Mouse (Mus musculus) kidney, embryonic 15.5 days (tissue): ENCODE measurements around the gene Cul1. TPM values are rescaled to one million over a fixed set of nuclear protein-coding genes. Genes with fewer than 3 reads are reported as not detected.
"Not testable (repeated sequence)": the region's sequence is repeated elsewhere in the genome, so short reads cannot be mapped to it uniquely, and the experiment has no call there.

ENCODE experiments used
- ATAC-seq: fragments of 200-750 bp; cut with Nextera tagmentation; replicated peaks from 2 replicates; pipeline ENCODE4 v1.8.0; 2017; ENCODE audit warnings: moderate TSS enrichment; ENCODE audit not compliant: low FRiP score
- H3K27ac ChIP-seq: fragments of 300-500 bp; sonication (generic); 2 replicates; pipeline ENCODE4 v1.5.1; 2015; ENCODE audit warnings: mild to moderate bottlenecking, inconsistent platforms
- H3K27me3 ChIP-seq: fragments of 300-500 bp; sonication (generic); 2 replicates; pipeline ENCODE4 v1.6.1; 2015; ENCODE audit warnings: inconsistent platforms
- H3K36me3 ChIP-seq: fragments of 300-500 bp; sonication (generic); 2 replicates; pipeline ENCODE4 v1.6.1; 2015; ENCODE audit warnings: inconsistent platforms
- H3K4me1 ChIP-seq: fragments of 300-500 bp; sonication (generic); 2 replicates; pipeline ENCODE4 v1.6.1; 2015; ENCODE audit warnings: inconsistent platforms
- H3K4me2 ChIP-seq: fragments of 300-500 bp; sonication (generic); 2 replicates; pipeline ENCODE4 v1.6.1; 2015; ENCODE audit warnings: moderate library complexity, mild to moderate bottlenecking, inconsistent platforms
- H3K4me3 ChIP-seq: fragments of 300-500 bp; sonication (generic); replicated peaks from 2 replicates; pipeline ENCODE4 v1.5.1; 2015; ENCODE audit warnings: mild to moderate bottlenecking, inconsistent platforms
- H3K9ac ChIP-seq: fragments of 300-500 bp; sonication (generic); 2 replicates; pipeline ENCODE4 v1.6.1; 2015; ENCODE audit warnings: mild to moderate bottlenecking, inconsistent platforms
- H3K9me3 ChIP-seq: fragments of 300-500 bp; sonication (generic); replicated peaks from 2 replicates; pipeline ENCODE4 v1.6.1; 2016; ENCODE audit warnings: inconsistent platforms
- WGBS: fragments of 180-500 bp; shearing (Covaris S2); methylation state at CpG from one replicate; pipeline ENCODE4 v1.1.7; 2015; ENCODE audit warnings: mixed read lengths; 5-methylcytosine and 5-hydroxymethylcytosine counted together
- polyA plus RNA-seq: library from polyadenylated mRNA; unstranded; fragments of >200 nt; fragmentation: Nextera tagmentation; extraction: Ambion mirVana; gene quantifications from 2 replicates; pipeline ENCODE4 v1.2.1, GENCODE M21; 2015

Gene Cul1
- 140 and 143 TPM in 2 replicates for polyA plus RNA-seq

GRCm38 (mm10) chr6:47453098-47453497 lies at the start of gene Cul1:
Gene Cul1 (plus strand): TSS chr6:47453398.
- Histone ChIP-seq H3K4me2 (peak within 1 kb of the TSS; percentile 68), H3K9me3 (no peaks in the 10 kb centered on the region), H3K36me3 (no peaks in the 10 kb centered on the region), H3K9ac (peak within 1 kb of the TSS; percentile 93), H3K27ac (peak within 1 kb of the TSS; percentile 98), H3K27me3 (no peaks in the 10 kb centered on the region), H3K4me1 (peaks cover 25% of the 10 kb centered on the region), H3K4me3 (peak within 1 kb of the TSS; percentile 69)
- 37% methylated on average over 2 of the region's 2 CpGs for WGBS
- no peak for ATAC-seq

- H3K9me3 ChIP-seq: no peaks in the 10 kb centered on the region
- no peaks in the 10 kb centered on the region for H3K36me3 ChIP-seq
- no peak overlapping the region for H3K4me3 ChIP-seq
- no peak overlapping the region for H3K27ac ChIP-seq
- ATAC-seq: no peak
- H3K4me1 ChIP-seq: no peaks in the 10 kb centered on the region
- H3K27me3 ChIP-seq: no peaks in the 10 kb centered on the region
- H3K9ac ChIP-seq: no peak overlapping the region
- WGBS: 82% methylated on average over 11 of the region's 11 CpGs
- H3K4me2 ChIP-seq: no peak overlapping the region
Observed at GRCm38 (mm10) chr6:47404419-47405382, 48.5 kb upstream of the Cul1 start.

GRCm38 (mm10) chr6:47412886-47413606 lies 40.2 kb upstream of the Cul1 start:
- WGBS: 43% methylated on average over 4 of the region's 4 CpGs
- Histone ChIP-seq H3K4me1 (no peaks in the 10 kb centered on the region), H3K9me3 (no peaks in the 10 kb centered on the region), H3K27ac (no peak overlapping the region), H3K27me3 (no peaks in the 10 kb centered on the region), H3K4me3 (no peak overlapping the region), H3K9ac (no peak overlapping the region), H3K4me2 (no peak overlapping the region), H3K36me3 (no peaks in the 10 kb centered on the region)
- no peak for ATAC-seq

- H3K27ac ChIP-seq: no peak overlapping the region
- ATAC-seq: no peak
- no peaks in the 10 kb centered on the region for H3K4me1 ChIP-seq
- H3K9me3 ChIP-seq: no peaks in the 10 kb centered on the region
- no peak overlapping the region for H3K4me3 ChIP-seq
- H3K27me3 ChIP-seq: no peaks in the 10 kb centered on the region
- 49% methylated on average over 2 of the region's 2 CpGs for WGBS
- no peaks in the 10 kb centered on the region for H3K36me3 ChIP-seq
- H3K9ac ChIP-seq: no peak overlapping the region
- H3K4me2 ChIP-seq: no peak overlapping the region
Observed at GRCm38 (mm10) chr6:47413656-47414055, 39.5 kb upstream of the Cul1 start.

- Histone ChIP-seq H3K9me3 (no peaks in the 10 kb centered on the region), H3K4me1 (no peaks in the 10 kb centered on the region), H3K36me3 (no peaks in the 10 kb centered on the region), H3K27ac (no peak overlapping the region), H3K4me3 (no peak overlapping the region), H3K9ac (no peak overlapping the region), H3K4me2 (no peak overlapping the region), H3K27me3 (no peaks in the 10 kb centered on the region)
- WGBS: 68% methylated on average over 3 of the region's 3 CpGs
- no peak for ATAC-seq
Observed at GRCm38 (mm10) chr6:47418691-47419090, 34.5 kb upstream of the Cul1 start.

- Histone ChIP-seq H3K4me1 (no peaks in the 10 kb centered on the region), H3K9ac (no peak overlapping the region), H3K9me3 (no peaks in the 10 kb centered on the region), H3K27ac (no peak overlapping the region), H3K4me2 (no peak overlapping the region), H3K27me3 (no peaks in the 10 kb centered on the region), H3K36me3 (no peaks in the 10 kb centered on the region), H3K4me3 (no peak overlapping the region)
- no peak for ATAC-seq
Observed at GRCm38 (mm10) chr6:47420156-47420555, 33.0 kb upstream of the Cul1 start.

- no peak overlapping the region for H3K4me3 ChIP-seq
- H3K9ac ChIP-seq: no peak overlapping the region
- H3K27ac ChIP-seq: no peak overlapping the region
- H3K9me3 ChIP-seq: no peaks in the 10 kb centered on the region
- H3K27me3 ChIP-seq: no peaks in the 10 kb centered on the region
- no peak for ATAC-seq
- no peaks in the 10 kb centered on the region for H3K4me1 ChIP-seq
- 92% methylated on average over 1 of the region's 1 CpGs for WGBS
- H3K36me3 ChIP-seq: no peaks in the 10 kb centered on the region
- H3K4me2 ChIP-seq: no peak overlapping the region
Observed at GRCm38 (mm10) chr6:47421221-47421620, 32.0 kb upstream of the Cul1 start.

- no peaks in the 10 kb centered on the region for H3K36me3 ChIP-seq
- no peak overlapping the region for H3K9ac ChIP-seq
- 75% methylated on average over 1 of the region's 1 CpGs for WGBS
- H3K4me1 ChIP-seq: no peaks in the 10 kb centered on the region
- H3K9me3 ChIP-seq: no peaks in the 10 kb centered on the region
- no peak overlapping the region for H3K27ac ChIP-seq
- H3K4me3 ChIP-seq: no peak overlapping the region
- no peak overlapping the region for H3K4me2 ChIP-seq
- no peak for ATAC-seq
- H3K27me3 ChIP-seq: no peaks in the 10 kb centered on the region
Observed at GRCm38 (mm10) chr6:47426136-47426535, 27.1 kb upstream of the Cul1 start.

- H3K9ac ChIP-seq, H3K4me1 ChIP-seq, H3K9me3 ChIP-seq, H3K4me3 ChIP-seq, ATAC-seq, H3K4me2 ChIP-seq, H3K36me3 ChIP-seq, H3K27me3 ChIP-seq, H3K27ac ChIP-seq: not testable (repeated sequence)
- 70% methylated on average over 4 of the region's 4 CpGs for WGBS
Observed at GRCm38 (mm10) chr6:47426556-47426955, 26.6 kb upstream of the Cul1 start.

GRCm38 (mm10) chr6:47432795-47433194 lies 20.4 kb upstream of the Cul1 start:
- not testable (repeated sequence) for H3K4me2 ChIP-seq, H3K9me3 ChIP-seq, H3K4me1 ChIP-seq, H3K4me3 ChIP-seq, ATAC-seq, H3K36me3 ChIP-seq, H3K27me3 ChIP-seq, H3K27ac ChIP-seq, H3K9ac ChIP-seq
- WGBS: 91% methylated on average over 12 of the region's 12 CpGs

- Histone ChIP-seq H3K9me3 (no peaks in the 10 kb centered on the region), H3K9ac (no peak overlapping the region), H3K4me2 (no peak overlapping the region), H3K4me1 (no peaks in the 10 kb centered on the region), H3K27me3 (no peaks in the 10 kb centered on the region), H3K4me3 (no peak overlapping the region), H3K27ac (no peak overlapping the region), H3K36me3 (no peaks in the 10 kb centered on the region)
- ATAC-seq: no peak
- WGBS: 82% methylated on average over 2 of the region's 2 CpGs
Observed at GRCm38 (mm10) chr6:47440080-47440479, 13.1 kb upstream of the Cul1 start.

- WGBS: 93% methylated on average over 1 of the region's 1 CpGs
- Histone ChIP-seq H3K4me2 (no peak overlapping the region), H3K27me3 (no peaks in the 10 kb centered on the region), H3K4me1 (no peaks in the 10 kb centered on the region), H3K36me3 (no peaks in the 10 kb centered on the region), H3K4me3 (no peak overlapping the region), H3K9ac (no peak overlapping the region), H3K9me3 (no peaks in the 10 kb centered on the region), H3K27ac (no peak overlapping the region)
- ATAC-seq: no peak
Observed at GRCm38 (mm10) chr6:47447658-47448057, 5.5 kb upstream of the Cul1 start.
